Mouse (Mus musculus) urinary bladder, adult 18-20 months (tissue): ENCODE results near the gene Htr5a.

Experiments used
- DNase-seq, 2 experiments: peaks; one replicate each; pipeline ENCODE4 v3.0.0; 2022; ENCODE audit warnings: low spot score in 2 of 2, mixed read lengths in 2 of 2

The Htr5a gene

GRCm38 (mm10) chr5:27841701-27842295 is at the start of gene Htr5a:
Gene Htr5a, plus strand, starts transcription at chr5:27842149.
- DNase-seq, result no peak

GRCm38 (mm10) chr5:27792173-27792470 is 49.8 kb upstream of the Htr5a start:
- DNase-seq, result no peak

GRCm38 (mm10) chr5:27792531-27793205 is 49.3 kb upstream of the Htr5a start:
- DNase-seq, result no peak

- DNase-seq, result peak; percentile 30 to 47
Measured at GRCm38 (mm10) chr5:27793923-27794322, 48.0 kb upstream of the Htr5a start.

- no peak for DNase-seq
Measured at GRCm38 (mm10) chr5:27814282-27814681, 27.7 kb upstream of the Htr5a start.

GRCm38 (mm10) chr5:27818840-27819672 is 22.9 kb upstream of the Htr5a start:
- no peak for DNase-seq

GRCm38 (mm10) chr5:27821161-27821560 is 20.8 kb upstream of the Htr5a start:
- DNase-seq, result no peak

GRCm38 (mm10) chr5:27827971-27828370 is 14.0 kb upstream of the Htr5a start:
- no peak for DNase-seq

GRCm38 (mm10) chr5:27835096-27835495 is 6.9 kb upstream of the Htr5a start:
- no peak for DNase-seq

GRCm38 (mm10) chr5:27838061-27838460 is 3.9 kb upstream of the Htr5a start:
- DNase-seq, result no peak

- DNase-seq, result no peak
Measured at GRCm38 (mm10) chr5:27842671-27843320, 847 bp downstream of the Htr5a start.

- no peak for DNase-seq
Measured at GRCm38 (mm10) chr5:27846979-27847378, 5.0 kb downstream of the Htr5a start.

- no peak for DNase-seq
Measured at GRCm38 (mm10) chr5:27854290-27854689, 12.3 kb downstream of the Htr5a start.

- DNase-seq, result no peak
Measured at GRCm38 (mm10) chr5:27855726-27856125, 13.8 kb downstream of the Htr5a start.

GRCm38 (mm10) chr5:27873240-27874082 is 31.5 kb downstream of the Htr5a start:
- no peak for DNase-seq

GRCm38 (mm10) chr5:27874211-27874610 is 32.3 kb downstream of the Htr5a start:
- DNase-seq, result no peak

- no peak for DNase-seq
Measured at GRCm38 (mm10) chr5:27875341-27876105, 33.6 kb downstream of the Htr5a start.

- no peak for DNase-seq
Measured at GRCm38 (mm10) chr5:27878356-27878755, 36.4 kb downstream of the Htr5a start.

- DNase-seq, result no peak
Measured at GRCm38 (mm10) chr5:27879726-27880125, 37.8 kb downstream of the Htr5a start.

- no peak for DNase-seq
Measured at GRCm38 (mm10) chr5:27880329-27881036, 38.5 kb downstream of the Htr5a start.
